Mouse (Mus musculus) ES-E14 (cell line): Measurements from ENCODE around the gene Syce1.

ENCODE experiments used
- MAFK ChIP-seq: IDR thresholded peaks from 2 replicates; pipeline ENCODE4 v1.6.1; 2014; ENCODE audit warnings: mild to moderate bottlenecking, low read depth, low read length, inconsistent platforms; ENCODE audit not compliant: insufficient read depth
- ZNF384 ChIP-seq: IDR thresholded peaks from 2 replicates; pipeline ENCODE4 v1.6.1; 2012; ENCODE audit warnings: low read depth, low read length, inconsistent platforms

DNA sequence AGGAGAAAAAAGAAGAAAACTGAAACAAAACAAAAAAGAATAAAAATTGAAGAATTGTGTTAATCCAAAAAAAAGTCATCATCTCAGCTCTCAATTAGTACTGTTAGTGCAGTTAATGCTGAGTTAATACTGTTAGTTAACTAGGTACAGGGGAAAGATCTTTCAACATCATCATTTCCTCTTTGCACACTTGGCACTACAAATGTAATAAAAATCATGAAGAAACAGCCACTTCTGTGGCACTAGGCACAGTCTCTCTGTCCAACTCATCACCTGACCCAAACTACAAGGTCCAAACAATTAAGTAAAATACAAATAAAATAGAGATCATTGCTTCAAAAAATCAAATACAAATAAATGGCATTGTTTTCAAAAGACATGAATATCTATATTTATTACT is 27.0 kb downstream of the Syce1 start:
- TF ChIP-seq ZNF384 (no peak), MAFK (no peak)
